Mouse (Mus musculus) kidney, postnatal 0 days (tissue): Measurements from ENCODE around the gene Mcur1. TPM values are rescaled to one million over a fixed set of nuclear protein-coding genes. Genes with fewer than 3 reads are reported as not detected.

ENCODE experiments used
- ATAC-seq: fragments of 200-750 bp; cut with Nextera tagmentation; replicated peaks from 2 replicates; pipeline ENCODE4 v1.8.0; 2017; ENCODE audit warnings: low read depth, moderate number of reproducible peaks, moderate TSS enrichment, moderate library complexity; ENCODE audit not compliant: low FRiP score
- DNase-seq: peaks from one replicate; pipeline ENCODE4 v3.0.0-alpha.2; 2016; ENCODE audit warnings: low spot score
- H3K27ac ChIP-seq: fragments of 300-500 bp; sonication (generic); 2 replicates; pipeline ENCODE4 v1.5.1; 2014; ENCODE audit warnings: mild to moderate bottlenecking
- H3K27me3 ChIP-seq: fragments of 300-500 bp; sonication (generic); 2 replicates; pipeline ENCODE4 v1.6.1; 2014; ENCODE audit warnings: low read length, mixed read lengths; ENCODE audit not compliant: insufficient read depth
- H3K36me3 ChIP-seq: fragments of 300-500 bp; sonication (generic); 2 replicates; pipeline ENCODE4 v1.6.1; 2014; ENCODE audit warnings: low read length, mixed read lengths; ENCODE audit not compliant: insufficient read depth
- H3K4me1 ChIP-seq: fragments of 300-500 bp; sonication (generic); replicated peaks from 2 replicates; pipeline ENCODE4 v1.6.1; 2014; ENCODE audit warnings: antibody characterized with exemption, low read length, mixed read lengths; ENCODE audit not compliant: insufficient read depth
- H3K4me2 ChIP-seq: fragments of 300-500 bp; sonication (generic); 2 replicates; pipeline ENCODE4 v1.6.1; 2014; ENCODE audit warnings: mild to moderate bottlenecking, low read length, moderate library complexity, mixed read lengths
- H3K4me3 ChIP-seq: fragments of 300-500 bp; sonication (generic); replicated peaks from 2 replicates; pipeline ENCODE4 v1.5.1; 2014; ENCODE audit warnings: low read depth, low read length
- H3K9ac ChIP-seq: fragments of 300-500 bp; sonication (generic); 2 replicates; pipeline ENCODE4 v1.6.1; 2014; ENCODE audit warnings: low read depth, low read length
- H3K9me3 ChIP-seq: fragments of 300-500 bp; sonication (generic); replicated peaks from 2 replicates; pipeline ENCODE4 v1.6.1; 2016; ENCODE audit warnings: low read length, inconsistent platforms, mixed read lengths
- CTCF ChIP-seq: IDR thresholded peaks from 2 replicates; pipeline ENCODE4 v1.5.1; 2016; ENCODE audit warnings: antibody characterized with exemption, low read depth, mild to moderate bottlenecking, moderate library complexity
- WGBS: fragments of 180-500 bp; shearing (Covaris S2); extraction: QIAGEN DNeasy Blood & Tissue Kit; methylation state at CpG from one replicate; pipeline ENCODE4 v1.1.7; 2014; 5-methylcytosine and 5-hydroxymethylcytosine counted together
- polyA plus RNA-seq: library from polyadenylated mRNA; unstranded; fragments of >200 nt; fragmentation: Nextera tagmentation; extraction: Ambion mirVana; gene quantifications from 2 replicates; pipeline ENCODE4 v1.2.1, GENCODE M21; 2015

Mcur1 gene
- polyA plus RNA-seq = 37.0 and 37.3 TPM in 2 replicates

DNA sequence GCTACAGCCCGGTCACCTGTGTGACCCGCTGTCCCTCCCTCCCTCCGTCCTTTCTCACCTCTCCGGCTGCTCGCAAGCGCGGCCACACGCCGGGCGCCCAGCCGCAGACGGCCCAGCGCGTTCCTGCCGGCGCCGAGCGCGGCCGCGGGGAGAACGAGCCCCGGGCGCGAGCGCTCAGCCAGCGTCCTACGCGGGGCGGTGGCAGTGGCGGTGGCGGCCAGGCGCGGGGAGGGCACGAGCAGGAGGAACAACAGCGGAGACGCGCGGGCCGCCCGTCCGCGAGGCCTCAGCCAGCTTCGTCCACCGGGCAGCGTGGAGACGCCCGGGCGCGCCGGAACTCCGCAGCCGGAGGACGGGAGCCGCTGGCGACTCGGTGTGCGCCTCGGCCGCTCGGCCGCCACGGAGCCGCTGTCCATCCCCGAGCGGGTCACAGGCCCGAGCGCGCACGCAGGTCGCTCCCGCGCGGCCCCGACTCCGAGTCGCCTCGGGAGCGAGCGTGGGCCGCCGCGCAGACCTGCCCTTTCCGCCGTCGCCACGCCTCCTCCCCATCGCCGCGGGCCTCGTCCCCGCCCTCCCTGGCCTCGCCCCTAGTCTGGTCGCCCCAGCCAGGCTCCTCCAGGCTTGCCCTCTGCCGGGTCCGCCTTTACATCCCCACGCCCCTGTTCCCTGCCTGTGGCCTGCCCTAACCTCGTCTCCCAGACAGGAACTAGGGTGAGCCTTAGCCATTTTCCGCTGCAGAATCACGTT, at the start of gene Mcur1:
TSS of gene Mcur1 (minus strand) at position 481 of the 747 bp plus-strand sequence.
- Histone ChIP-seq H3K27ac (peak within 1 kb of the TSS; percentile 94), H3K9me3 (no peaks in the 10 kb centered on the region), H3K9ac (peak within 1 kb of the TSS; percentile 83), H3K27me3 (no peaks in the 10 kb centered on the region), H3K4me1 (peaks cover 16% of the 10 kb centered on the region), H3K4me2 (peak within 1 kb of the TSS; percentile 77), H3K4me3 (peak within 1 kb of the TSS; percentile 70), H3K36me3 (no peaks in the 10 kb centered on the region)
- WGBS = under 1% methylated on average over 73 of the region's 100 CpGs
- TF ChIP-seq CTCF = no peak
- DNase-seq (peak; percentile 96), ATAC-seq (peak; percentile 96)

DNA sequence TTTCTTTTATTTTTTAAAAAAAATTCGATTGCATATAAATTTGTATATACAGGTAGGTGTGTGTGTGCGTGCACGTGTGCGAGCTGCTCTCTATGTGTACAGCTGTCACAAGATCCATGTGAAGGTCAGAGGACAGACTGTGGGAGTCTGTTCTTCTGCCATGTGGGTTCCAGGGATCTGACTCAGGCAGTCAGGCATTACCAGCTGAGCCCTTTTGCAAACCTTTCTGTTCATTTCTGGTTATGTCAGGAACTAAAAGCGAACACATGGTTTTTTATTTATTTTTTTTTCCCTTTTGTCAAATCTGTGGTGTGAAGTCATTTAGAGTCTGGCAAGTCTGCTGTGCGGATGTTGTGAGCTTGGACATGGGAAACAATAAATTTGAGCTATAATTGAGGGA, 48.9 kb upstream of the Mcur1 start:
- no peak overlapping the region for H3K9ac ChIP-seq
- H3K36me3 ChIP-seq = no peaks in the 10 kb centered on the region
- H3K4me1 ChIP-seq = no peaks in the 10 kb centered on the region
- no peaks in the 10 kb centered on the region for H3K9me3 ChIP-seq
- H3K27ac ChIP-seq = no peak overlapping the region
- no peak for DNase-seq
- no peak overlapping the region for H3K4me3 ChIP-seq
- no peaks in the 10 kb centered on the region for H3K27me3 ChIP-seq
- 46% methylated on average over 6 of the region's 6 CpGs for WGBS
- ATAC-seq = no peak
- TF ChIP-seq CTCF = no peak
- no peak overlapping the region for H3K4me2 ChIP-seq

DNA sequence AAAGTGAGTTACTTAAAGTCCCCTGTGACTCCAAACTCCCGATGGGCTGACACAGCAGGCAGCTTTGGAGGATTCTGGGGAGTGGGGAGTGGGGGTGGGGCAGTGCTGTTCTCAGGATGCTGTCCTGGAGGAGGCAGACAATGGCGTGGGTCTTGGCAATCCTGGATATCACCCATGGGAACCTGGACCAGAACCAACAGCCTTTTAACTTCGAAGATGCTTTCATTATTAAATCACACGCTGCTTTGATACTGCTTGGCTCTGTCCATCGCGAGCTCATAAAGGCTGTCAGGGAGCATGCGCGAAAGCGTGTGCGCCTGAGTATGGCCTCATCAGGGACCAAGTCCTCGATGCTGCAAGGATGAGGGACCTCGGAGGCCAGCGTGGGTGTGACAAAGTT, 43.1 kb upstream of the Mcur1 start:
- ATAC-seq = no peak
- H3K9ac ChIP-seq = no peak overlapping the region
- H3K4me1 ChIP-seq = no peaks in the 10 kb centered on the region
- no peaks in the 10 kb centered on the region for H3K27me3 ChIP-seq
- 52% methylated on average over 13 of the region's 13 CpGs for WGBS
- TF ChIP-seq CTCF = no peak
- H3K4me3 ChIP-seq = no peak overlapping the region
- no peaks in the 10 kb centered on the region for H3K36me3 ChIP-seq
- no peak overlapping the region for H3K27ac ChIP-seq
- 0 out of 2 replicates have a peak overlapping the region, but pooled peaks have one; percentile 3 for H3K4me2 ChIP-seq
- no peaks in the 10 kb centered on the region for H3K9me3 ChIP-seq
- no peak for DNase-seq

DNA sequence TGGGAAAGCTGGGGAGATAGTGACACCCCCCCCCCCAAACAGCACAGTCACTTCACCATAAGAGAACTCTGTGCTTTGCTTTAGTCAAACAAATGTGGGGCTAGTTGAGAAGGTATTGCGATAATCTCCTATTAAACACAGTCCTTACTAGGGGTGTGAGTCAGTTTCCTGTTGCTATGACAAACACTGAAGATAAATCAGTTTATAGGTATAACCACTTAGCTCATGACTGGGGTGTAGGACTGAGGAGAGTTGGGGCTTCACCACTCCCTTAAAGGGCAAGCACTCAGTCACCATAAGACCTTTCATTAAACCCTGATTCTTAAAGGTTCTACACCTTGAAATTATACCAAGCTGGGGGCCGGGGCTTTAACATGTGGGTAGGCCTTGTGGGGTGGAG, 42.4 kb upstream of the Mcur1 start:
- no peaks in the 10 kb centered on the region for H3K27me3 ChIP-seq
- H3K36me3 ChIP-seq = no peaks in the 10 kb centered on the region
- H3K27ac ChIP-seq = no peak overlapping the region
- no peak overlapping the region for H3K4me2 ChIP-seq
- no peaks in the 10 kb centered on the region for H3K4me1 ChIP-seq
- WGBS = 90% methylated on average over 2 of the region's 2 CpGs
- H3K9ac ChIP-seq = no peak overlapping the region
- no peak for TF ChIP-seq CTCF
- H3K9me3 ChIP-seq = no peaks in the 10 kb centered on the region
- DNase-seq = no peak
- no peak for ATAC-seq
- H3K4me3 ChIP-seq = no peak overlapping the region

DNA sequence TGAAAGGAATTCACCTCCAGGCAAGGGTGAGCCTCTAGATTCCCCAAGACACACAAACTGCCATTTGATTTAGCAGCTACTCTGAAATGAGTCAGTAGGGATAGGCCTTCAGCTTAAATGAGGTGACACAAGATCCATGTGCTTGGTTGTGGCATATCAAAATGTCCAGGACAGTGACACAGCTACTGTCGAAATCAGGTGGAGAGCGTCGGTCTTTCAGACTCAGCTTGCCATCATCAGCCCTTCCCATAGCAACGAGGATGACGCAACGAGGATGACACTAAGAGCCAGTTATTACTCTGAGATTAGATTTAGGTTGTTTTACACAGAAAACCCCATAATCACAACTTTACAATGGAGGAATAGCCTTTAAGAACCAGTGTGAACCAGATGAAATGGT, 41.0 kb upstream of the Mcur1 start:
- Histone ChIP-seq H3K9ac (no peak overlapping the region), H3K4me3 (no peak overlapping the region), H3K9me3 (no peaks in the 10 kb centered on the region), H3K27ac (no peak overlapping the region), H3K36me3 (no peaks in the 10 kb centered on the region), H3K4me2 (no peak overlapping the region), H3K4me1 (no peaks in the 10 kb centered on the region), H3K27me3 (no peaks in the 10 kb centered on the region)
- DNase-seq (no peak), ATAC-seq (no peak)
- no peak for TF ChIP-seq CTCF
- WGBS = 92% methylated on average over 6 of the region's 6 CpGs

DNA sequence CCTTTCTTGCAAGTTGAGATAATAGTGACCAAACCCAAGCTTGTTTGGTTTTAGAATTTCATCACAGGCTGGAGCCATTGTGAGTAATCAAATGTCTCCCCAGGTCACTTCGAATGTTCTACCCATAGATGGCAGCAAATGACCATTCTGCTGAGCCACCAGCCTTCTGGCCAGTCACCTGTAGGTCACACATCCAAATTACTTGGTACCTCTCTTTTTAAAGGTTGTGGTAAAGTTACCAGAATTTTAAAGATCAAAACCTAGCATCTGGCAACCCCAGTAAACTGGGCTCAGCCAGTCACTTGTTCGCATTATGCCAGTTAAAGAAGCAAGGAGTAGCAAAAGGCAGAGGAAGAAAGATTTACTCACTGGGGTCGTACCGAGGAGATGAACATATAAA, 35.9 kb upstream of the Mcur1 start:
- ATAC-seq (no peak), DNase-seq (peak; percentile 84)
- Histone ChIP-seq H3K9ac (no peak overlapping the region), H3K27ac (no peak overlapping the region), H3K4me3 (no peak overlapping the region), H3K9me3 (no peaks in the 10 kb centered on the region), H3K4me1 (no peaks in the 10 kb centered on the region), H3K4me2 (no peak overlapping the region), H3K27me3 (no peaks in the 10 kb centered on the region), H3K36me3 (no peaks in the 10 kb centered on the region)
- peak; percentile 93 for TF ChIP-seq CTCF
- WGBS = 61% methylated on average over 4 of the region's 4 CpGs
